Mouse (Mus musculus) bone marrow, adult 2 months (tissue): ENCODE measurements at regions not wholly inside any gene's neighbourhood (a gene's known extent, or its start where the extent isn't known, plus 50 kb on each side); places are given as distances from the start of the nearest gene placed in this dataset.

Source experiments
- CTCF ChIP-seq: fragments of 200-500 bp; IDR thresholded peaks from 2 replicates; pipeline ENCODE4 v1.5.1; 2011; ENCODE audit warnings: low read length, control low read depth; ENCODE audit not compliant: control insufficient read depth, insufficient read depth
- POLR2A ChIP-seq: fragments of 200-500 bp; IDR thresholded peaks from 2 replicates; pipeline ENCODE4 v1.6.1; 2011; ENCODE audit warnings: low read depth, mild to moderate bottlenecking, control low read depth, low read length, borderline replicate concordance; ENCODE audit not compliant: control insufficient read depth

DNA sequence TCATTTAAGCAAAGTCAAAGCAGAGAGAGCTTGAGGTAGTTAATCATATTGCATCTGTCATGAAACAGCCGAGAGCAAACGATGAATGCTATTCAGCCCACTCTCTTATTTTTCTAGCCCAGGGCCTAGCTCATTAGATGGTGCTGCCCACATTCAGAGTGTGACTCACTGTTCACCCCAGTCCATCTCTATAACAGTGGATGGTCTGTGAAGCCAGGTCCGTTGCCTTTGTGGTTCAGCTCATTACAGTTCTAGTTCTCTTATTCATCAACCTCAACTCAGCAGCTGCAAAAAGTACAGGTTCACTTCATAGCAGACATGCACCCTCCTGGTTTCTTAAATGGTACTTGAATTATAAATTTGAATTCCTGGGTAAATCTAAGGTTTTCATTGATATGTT lies 551.2 kb downstream of the Ets1 start:
- TF ChIP-seq CTCF (no peak), POLR2A (no peak)
